Mouse (Mus musculus) embryonic fibroblast, embryonic 13.5 days (primary cell): ENCODE data around the gene Rasgef1b.

ENCODE experiments used
- CTCF ChIP-seq: IDR thresholded peaks from 2 replicates; pipeline ENCODE4 v1.5.1; 2011; ENCODE audit warnings: mild to moderate bottlenecking, control low read depth, low read length, moderate library complexity, borderline replicate concordance; ENCODE audit not compliant: insufficient read depth
- POLR2A ChIP-seq: IDR thresholded peaks from 2 replicates; pipeline ENCODE4 v1.6.1; 2011; ENCODE audit warnings: low read depth, mild to moderate bottlenecking, control low read depth, low read length, moderate library complexity

DNA sequence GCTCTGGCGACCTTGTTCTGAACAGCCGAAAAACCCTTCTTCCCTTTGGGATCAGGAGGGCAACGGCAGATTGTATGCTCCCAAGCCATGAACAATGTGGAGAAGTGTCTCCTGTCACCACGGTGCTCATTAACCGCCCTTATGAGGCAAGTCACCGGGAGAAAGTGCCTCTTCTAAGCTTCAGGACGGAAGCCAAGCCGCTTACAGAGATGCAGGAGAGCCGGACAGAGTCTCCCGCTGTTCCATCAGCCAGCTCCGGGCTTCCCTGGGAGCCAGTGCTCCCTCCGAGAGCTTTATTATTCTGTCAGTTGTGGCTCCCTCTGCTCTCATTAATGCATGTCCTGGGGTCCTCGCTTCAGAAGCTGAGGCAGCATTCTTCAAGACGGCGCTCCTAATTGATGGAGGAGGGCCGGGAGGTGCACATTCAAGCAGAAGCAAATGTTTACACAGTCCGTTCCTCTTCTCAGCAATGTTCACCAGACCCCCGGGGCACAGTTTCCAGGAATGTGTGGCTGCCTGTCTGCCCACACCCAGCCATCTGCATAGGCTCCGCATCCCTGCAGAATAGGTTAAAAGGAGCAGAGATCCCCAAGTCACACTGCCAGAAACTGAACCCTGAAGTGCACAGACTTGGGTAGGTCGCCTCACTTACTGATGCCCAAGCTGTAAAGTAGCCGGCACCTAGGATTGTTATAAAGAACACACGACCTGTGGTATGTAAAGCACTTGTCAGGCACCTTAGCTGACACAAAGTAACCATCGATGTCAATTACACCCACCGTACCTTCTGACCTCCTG lies 115.3 kb downstream of the Rasgef1b start:
- TF ChIP-seq CTCF (no peak), POLR2A (no peak)
